Mouse (Mus musculus): Measurements from ENCODE around the gene Cep19.

GRCm38 (mm10) chr16:32144592-32144991, 45.0 kb downstream of the Cep19 start:
- TF ChIP-seq CTCF (IDR thresholded peaks at IDR 0.05; ENCODE audit: low read depth, low read length) (no peak), EP300 (IDR thresholded peaks at IDR 0.05; ENCODE audit: insufficient read depth, low read depth, low read length) (no peak), POLR2A (IDR thresholded peaks at IDR 0.05; ENCODE audit: insufficient read depth, low read length) (no peak)
